Comparison of ENCODE assay signal across 14 mouse cellular contexts in the genomic region with DNA sequence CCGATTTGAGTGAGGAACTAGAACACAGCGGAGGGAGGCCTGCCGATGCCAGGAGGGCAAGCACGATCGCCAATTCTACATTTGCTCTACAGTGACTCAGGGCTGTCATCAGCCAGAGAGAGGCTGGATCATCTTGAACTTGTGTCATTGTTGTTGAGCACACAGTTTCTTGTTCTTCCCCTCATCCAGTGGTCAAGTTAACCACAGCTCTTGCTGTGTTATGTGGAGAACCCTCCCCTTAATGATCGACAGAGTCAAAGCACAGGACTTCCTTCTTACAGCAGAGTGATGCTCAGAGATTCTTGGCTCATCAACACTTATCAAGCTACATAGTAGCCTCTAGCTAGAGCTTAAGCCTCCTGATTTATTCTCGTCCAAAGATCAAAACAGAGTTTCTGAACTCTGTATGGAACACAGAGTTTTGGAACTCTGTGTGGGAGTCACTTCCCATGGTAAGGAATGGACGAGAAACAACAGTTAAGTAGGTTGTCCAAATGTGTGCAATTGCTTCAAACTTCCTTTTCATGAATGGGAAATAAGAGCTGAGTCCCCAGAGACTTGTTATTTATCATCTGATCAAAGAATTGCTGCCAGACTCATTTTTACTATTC. TPM values are rescaled to one million over a fixed set of nuclear protein-coding genes. Genes with fewer than 3 reads are reported as not detected.
DNase-seq lines count a peak whose midpoint lies in the region; ATAC-seq and TF ChIP-seq lines count a peak whose summit lies in the region.
"Had no signal": no experiment of that assay in that cellular context is flagged by ENCODE, and none has a peak within 500 bp of the region (broad histone marks: within the 10 kb centered on the region; RNA-seq: fewer than 3 reads in every experiment).

No protein-coding gene starts in this region.

- H3K27ac ChIP-seq in heart, embryonic 13.5 days (replicated peaks): peak overlapping the region; percentile 29; the same call in 1 of the 2 replicates
- peak overlapping the region; percentile 90; the same call in 1 of the 2 replicates for H3K27ac ChIP-seq in lung, embryonic 14.5 days (ENCODE audit: low read depth)
- H3K27ac ChIP-seq in stomach, embryonic 14.5 days (ENCODE audit: low read length): peak overlapping the region; percentile 40; the same call in 1 of the 2 replicates
- H3K27ac ChIP-seq: macrophage had no signal

- 77% methylated on average over 8 of the region's 8 CpGs for WGBS in heart, embryonic 13.5 days
- WGBS in lung, embryonic 14.5 days: 78% methylated on average over 8 of the region's 8 CpGs
- WGBS in stomach, embryonic 14.5 days: 81% methylated on average over 8 of the region's 8 CpGs

- ATAC-seq in heart, embryonic 13.5 days (ENCODE audit: extremely low read depth, insufficient number of reproducible peaks, low FRiP score, low TSS enrichment): no peak
- ATAC-seq in lung, embryonic 14.5 days (ENCODE audit: insufficient read depth): no peak
- ATAC-seq in stomach, embryonic 14.5 days (ENCODE audit: insufficient number of reproducible peaks, insufficient read depth, low FRiP score, low read depth): no peak
- ATAC-seq: CD4-positive, CD25-positive, alpha-beta regulatory T cell, adult 4 months; forebrain, postnatal 0 days; midbrain, embryonic 16.5 days had no signal

- H3K27me3 ChIP-seq in heart, embryonic 13.5 days (replicated peaks): no peaks in the 10 kb centered on the region
- H3K27me3 ChIP-seq in lung, embryonic 14.5 days (ENCODE audit: insufficient read depth, low read length): no peaks in the 10 kb centered on the region
- no peaks in the 10 kb centered on the region for H3K27me3 ChIP-seq in stomach, embryonic 14.5 days (ENCODE audit: control insufficient read depth, insufficient read depth, low read length)

- intact Hi-C loops in heart, postnatal 14 days (cut with DNase I): loop anchor here (5.0 kb wide), 1 partner anchor 257 kb away; no protein-coding TSS in a partner anchor

- H3K9ac ChIP-seq in heart, embryonic 13.5 days: no peak overlapping the region
- H3K9ac ChIP-seq in lung, embryonic 14.5 days: no peak overlapping the region
- no peak overlapping the region for H3K9ac ChIP-seq in stomach, embryonic 14.5 days (replicated peaks; ENCODE audit: low read depth, low read length)
- H3K9ac ChIP-seq: forebrain, postnatal 0 days had no signal

- no peaks in the 10 kb centered on the region for H3K36me3 ChIP-seq in heart, embryonic 13.5 days
- H3K36me3 ChIP-seq in lung, embryonic 14.5 days (ENCODE audit: insufficient read depth): no peaks in the 10 kb centered on the region
- H3K36me3 ChIP-seq in stomach, embryonic 14.5 days (ENCODE audit: control insufficient read depth, insufficient read depth, low read length): no peaks in the 10 kb centered on the region

- peaks cover 6% of the 10 kb centered on the region; the same call in 1 of the 2 replicates for H3K9me3 ChIP-seq in heart, embryonic 13.5 days
- no peaks in the 10 kb centered on the region; the same call in 1 of the 2 replicates for H3K9me3 ChIP-seq in lung, embryonic 14.5 days (ENCODE audit: low read depth, low read length)
- no peaks in the 10 kb centered on the region for H3K9me3 ChIP-seq in stomach, embryonic 14.5 days (ENCODE audit: control insufficient read depth, low read depth, low read length)

- H3K4me3 ChIP-seq in heart, embryonic 13.5 days: no peak overlapping the region
- no peak overlapping the region for H3K4me3 ChIP-seq in lung, embryonic 14.5 days (ENCODE audit: low read depth, low read length)
- no peak overlapping the region for H3K4me3 ChIP-seq in stomach, embryonic 14.5 days (ENCODE audit: low read depth, low read length)

- no peak for TF ChIP-seq CTCF in lung, embryonic 14.5 days (IDR thresholded peaks at IDR 0.05; ENCODE audit: low read depth)

- H3K4me2 ChIP-seq in heart, embryonic 13.5 days: no peak overlapping the region
- no peak overlapping the region for H3K4me2 ChIP-seq in lung, embryonic 14.5 days
- H3K4me2 ChIP-seq in stomach, embryonic 14.5 days (replicated peaks; ENCODE audit: low read depth, low read length): no peak overlapping the region

- DNase-seq in heart, postnatal 14 days: no peak
- DNase-seq in lung, embryonic 14.5 days: no peak
- DNase-seq in lung, postnatal 25 days (ENCODE audit: low spot score): no peak
- DNase-seq in NIH3T3 (ENCODE audit: low read depth): peak; percentile 42
- DNase-seq in layer of hippocampus, postnatal 10 days (ENCODE audit: low spot score in 2 of 2): no peak
- no peak for DNase-seq in left cerebral cortex, adult 11 months (ENCODE audit: low spot score)
- DNase-seq: forebrain, postnatal 0 days; right cerebral cortex, postnatal 25 days had no signal

- H3K4me1 ChIP-seq in heart, embryonic 13.5 days: peaks cover 21% of the 10 kb centered on the region
- H3K4me1 ChIP-seq in lung, embryonic 14.5 days (ENCODE audit: insufficient read depth): 0 out of 2 replicates have a peak, but pooled peaks cover 7% of the 10 kb centered on the region
- H3K4me1 ChIP-seq in stomach, embryonic 14.5 days (ENCODE audit: control insufficient read depth, insufficient read depth, low read length): peaks cover 6% of the 10 kb centered on the region; the same call in 1 of the 2 replicates

RNA-seq across cellular contexts. Expression of gene Lrrc17, which starts 14.1 kb away (rescaled TPM):
- 11.2 and 14.3 TPM in 2 replicates for polyA plus RNA-seq in heart, embryonic 13.5 days (2015; fragmentation: Nextera tagmentation; extraction: Ambion mirVana)
- 1 to 10 TPM; 6.3 to 8.4 TPM for total RNA-seq in heart, postnatal 14 days (2021)
- 39.5 and 45.3 TPM in 2 replicates for polyA plus RNA-seq in lung, embryonic 14.5 days (2014; fragmentation: Nextera tagmentation; extraction: Ambion mirVana)
- 66.1 and 70.1 TPM in 2 replicates for polyA plus RNA-seq in stomach, embryonic 14.5 days (2014; fragmentation: Nextera tagmentation; extraction: Ambion mirVana)
- 1 to 10 TPM; 1.2 to 1.3 TPM for total RNA-seq in layer of hippocampus, postnatal 10 days (2021)
- total RNA-seq: MEL had no signal
- polyA plus RNA-seq: CD4-positive, CD25-positive, alpha-beta regulatory T cell, adult 4 months; macrophage had no signal

Comparison
In these comparisons a context has a peak if more than half of its experiments do, and no peak if none do; other contexts are left out.
1. H3K27ac ChIP-seq: peak in every context shown above with its lines; median percentile 90 in lung, embryonic 14.5 days; 40 in stomach, embryonic 14.5 days; 29 in heart, embryonic 13.5 days.